Mouse (Mus musculus) left cerebral cortex, postnatal 25 days (tissue): ENCODE results near the gene Lpar5. TPM values are rescaled to one million over a fixed set of nuclear protein-coding genes. Genes with fewer than 3 reads are reported as not detected.

Source experiments
- DNase-seq, 2 experiments: peaks; one replicate each; pipeline ENCODE4 v3.0.0; 2022; ENCODE audit warnings: low spot score in 2 of 2, mixed read lengths in 1 of 2
- intact Hi-C: fragments of 180-260 bp; cut with DNase I; formaldehyde crosslinking; loops from one replicate; pipeline ENCODE4 v1.15.1; 2025
- microRNA-seq, 2 experiments: library from miRNA; unstranded; fragments of <30 nt; microRNA quantifications; one replicate each; pipeline ENCODE4 v1.2.0; 2022
- total RNA-seq, 2 experiments: library from RNA; stranded (reverse); gene quantifications; 2 replicates each; pipeline ENCODE4 v1.2.3; 2021

The Lpar5 gene
- total RNA-seq, 2 experiments from 2014 or later = 0.60 to 0.96 TPM

DNA sequence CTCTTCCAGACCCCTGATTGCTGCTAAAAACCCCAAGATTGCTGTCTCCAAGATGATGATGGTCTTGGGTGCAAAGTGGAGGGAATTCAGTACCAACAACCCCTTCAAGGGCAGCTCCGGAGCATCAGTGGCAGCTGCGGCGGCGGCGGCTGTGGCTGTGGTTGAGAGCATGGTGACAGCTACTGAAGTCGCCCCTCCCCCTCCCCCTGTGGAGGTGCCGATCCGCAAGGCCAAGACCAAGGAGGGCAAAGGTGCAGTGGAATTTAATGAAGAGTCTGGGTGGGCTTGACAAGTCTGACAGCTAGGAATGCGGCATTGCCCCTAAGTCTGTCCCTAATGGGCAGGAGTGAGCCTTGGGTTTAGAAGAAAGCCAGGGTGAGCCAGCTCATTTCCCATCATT lies 33.7 kb downstream of the Lpar5 start:
- no peak for DNase-seq
- intact Hi-C loops = no loop called here

DNA sequence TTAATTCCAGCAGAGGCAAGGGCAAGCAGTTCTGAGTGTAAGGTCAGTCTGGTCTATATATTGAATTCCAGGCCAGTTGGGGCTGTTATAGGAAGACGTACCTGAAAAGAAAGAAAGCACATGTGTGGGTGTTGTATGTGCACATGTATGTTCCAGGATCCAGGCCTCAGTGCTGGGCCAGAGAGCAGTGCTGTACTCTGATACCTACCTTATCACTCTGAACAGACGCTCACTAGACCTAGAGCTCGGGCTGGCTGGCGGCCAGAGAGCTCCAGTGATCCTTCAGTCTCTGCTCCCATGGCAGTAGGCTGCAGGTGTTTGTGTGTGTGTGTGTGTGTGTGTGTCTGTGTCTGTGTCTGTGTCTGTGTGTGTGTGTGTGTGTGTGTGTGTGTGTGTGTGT lies 36.5 kb downstream of the Lpar5 start:
- DNase-seq = no peak
- intact Hi-C loops = no loop called here

DNA sequence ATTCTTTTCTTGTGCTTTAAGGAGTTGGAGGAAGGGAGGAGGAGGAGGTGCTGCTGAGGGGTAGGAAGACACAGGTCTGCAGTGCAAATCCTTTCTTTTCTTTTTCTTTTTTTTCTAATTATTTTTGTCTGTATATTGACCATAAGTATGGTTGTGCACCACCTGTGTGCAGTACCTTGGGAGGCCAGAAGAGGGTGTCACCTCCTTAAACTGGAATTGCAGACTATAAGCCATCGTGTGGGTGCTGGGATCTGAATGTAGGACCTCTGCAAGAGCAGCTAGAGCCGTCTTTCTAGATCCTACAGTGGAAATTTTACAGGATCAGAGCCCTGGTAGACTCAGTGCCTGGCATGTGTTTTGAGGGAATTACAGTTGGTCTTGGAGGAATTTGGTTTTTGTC lies 40.0 kb downstream of the Lpar5 start:
- intact Hi-C loops = no loop called here
- no peak for DNase-seq

DNA sequence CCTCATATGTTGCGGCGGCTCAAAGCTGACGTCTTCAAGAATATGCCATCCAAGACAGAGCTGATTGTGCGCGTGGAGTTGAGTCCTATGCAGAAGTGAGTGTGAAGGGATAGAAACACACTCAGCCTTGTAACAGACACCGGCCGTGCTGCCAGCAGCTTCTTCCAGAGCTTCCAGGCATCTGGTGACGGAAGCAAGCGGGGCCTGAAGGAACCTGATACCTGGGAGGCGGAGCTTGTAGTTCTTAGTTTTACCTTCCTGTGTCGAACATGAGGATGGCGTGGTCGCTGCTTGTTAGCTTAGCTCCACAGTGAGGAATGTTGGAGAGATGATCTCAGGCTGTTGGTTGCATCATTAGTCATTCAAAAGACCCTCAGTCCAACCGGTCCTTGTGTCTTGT lies 41.7 kb downstream of the Lpar5 start:
- intact Hi-C loops = no loop called here
- DNase-seq = no peak

DNA sequence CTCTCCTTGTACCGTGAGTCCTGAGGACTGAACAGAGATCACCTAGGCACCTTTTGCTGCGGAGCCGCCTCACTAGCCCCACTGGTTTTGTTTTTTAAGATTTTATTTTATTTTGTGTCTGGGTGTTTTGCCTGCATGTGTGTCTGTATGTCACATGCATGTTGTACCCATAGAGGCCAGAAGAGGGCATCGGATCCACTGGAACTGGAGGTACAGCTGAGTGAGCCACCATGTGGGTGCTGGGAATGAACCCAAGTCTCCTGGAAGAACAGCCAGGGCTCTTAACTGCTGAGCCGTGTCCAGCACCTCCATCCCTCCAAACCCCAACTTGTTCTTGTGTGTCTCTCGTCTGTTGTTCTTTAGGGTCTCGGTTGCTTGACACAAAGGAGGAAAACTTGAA lies 43.2 kb downstream of the Lpar5 start:
- intact Hi-C loops = no loop called here

DNA sequence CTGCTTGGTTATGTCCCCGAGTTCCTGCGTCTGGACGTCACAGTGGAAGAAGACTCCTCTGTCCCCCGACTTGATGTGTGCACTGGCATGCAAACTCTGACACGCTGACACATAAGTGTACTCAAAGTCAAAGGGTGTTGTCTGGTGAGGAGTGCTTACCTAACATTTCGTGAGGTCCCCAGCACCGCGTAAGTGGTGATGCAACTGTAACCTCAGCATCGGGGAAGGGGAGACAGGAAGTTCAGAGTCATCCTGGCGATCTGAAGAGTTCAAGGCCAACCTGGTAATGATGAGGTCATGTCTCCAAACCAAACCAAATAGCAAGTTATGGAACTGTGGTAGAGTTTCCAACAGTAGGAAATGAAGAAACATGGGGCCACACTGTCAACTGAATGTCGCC lies 44.8 kb downstream of the Lpar5 start:
- intact Hi-C loops = loop anchor here (2.0 kb wide), 1 partner anchor 16 kb away; no protein-coding TSS in a partner anchor
- no peak for DNase-seq

More for the DNA sequence above, 43.2 kb downstream of the Lpar5 start:
- DNase-seq = peak in 1 of 2 experiments; percentile 55

DNA sequence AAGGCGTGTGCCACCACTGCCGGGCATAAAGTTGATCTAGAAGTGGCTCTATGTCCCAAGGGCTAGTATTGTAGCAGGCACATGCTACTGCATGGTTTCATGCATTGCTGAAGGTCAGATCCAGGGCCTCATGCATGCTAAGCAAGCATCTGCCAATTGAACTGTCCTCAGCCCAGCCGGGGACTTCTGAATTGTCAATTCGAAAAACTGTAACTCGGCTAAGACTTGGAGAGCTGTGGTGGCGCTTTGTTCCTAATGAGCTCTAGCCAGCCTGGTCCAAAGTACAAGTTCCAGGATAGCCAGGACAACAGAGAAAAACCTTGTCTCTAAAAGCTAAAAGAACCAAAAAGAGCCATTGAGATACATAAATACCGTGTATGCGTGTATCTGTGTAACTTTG lies 51.7 kb downstream of the Lpar5 start:
- no peak for DNase-seq
- intact Hi-C loops = no loop called here

DNA sequence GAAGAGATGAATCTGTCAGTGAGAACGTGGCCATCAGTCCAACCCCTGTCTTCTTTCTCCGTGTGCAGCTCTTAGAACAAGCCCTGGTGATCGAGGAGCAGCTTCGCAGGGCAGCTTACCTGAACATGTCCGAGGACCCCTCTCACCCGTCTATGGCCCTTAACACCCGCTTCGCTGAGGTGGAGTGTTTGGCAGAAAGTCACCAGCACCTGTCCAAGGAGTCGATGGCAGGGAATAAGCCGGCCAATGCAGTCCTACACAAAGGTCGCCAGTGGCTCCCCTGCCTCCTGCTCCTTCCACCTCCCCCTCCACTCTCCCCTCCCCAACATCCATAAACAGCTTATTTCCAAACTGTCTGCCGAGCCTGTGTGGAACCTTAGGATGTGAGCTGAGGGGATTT lies 61.0 kb downstream of the Lpar5 start:
- intact Hi-C loops = loop anchor here (2.0 kb wide), 1 partner anchor 16 kb away; no protein-coding TSS in a partner anchor
- no peak for DNase-seq

DNA sequence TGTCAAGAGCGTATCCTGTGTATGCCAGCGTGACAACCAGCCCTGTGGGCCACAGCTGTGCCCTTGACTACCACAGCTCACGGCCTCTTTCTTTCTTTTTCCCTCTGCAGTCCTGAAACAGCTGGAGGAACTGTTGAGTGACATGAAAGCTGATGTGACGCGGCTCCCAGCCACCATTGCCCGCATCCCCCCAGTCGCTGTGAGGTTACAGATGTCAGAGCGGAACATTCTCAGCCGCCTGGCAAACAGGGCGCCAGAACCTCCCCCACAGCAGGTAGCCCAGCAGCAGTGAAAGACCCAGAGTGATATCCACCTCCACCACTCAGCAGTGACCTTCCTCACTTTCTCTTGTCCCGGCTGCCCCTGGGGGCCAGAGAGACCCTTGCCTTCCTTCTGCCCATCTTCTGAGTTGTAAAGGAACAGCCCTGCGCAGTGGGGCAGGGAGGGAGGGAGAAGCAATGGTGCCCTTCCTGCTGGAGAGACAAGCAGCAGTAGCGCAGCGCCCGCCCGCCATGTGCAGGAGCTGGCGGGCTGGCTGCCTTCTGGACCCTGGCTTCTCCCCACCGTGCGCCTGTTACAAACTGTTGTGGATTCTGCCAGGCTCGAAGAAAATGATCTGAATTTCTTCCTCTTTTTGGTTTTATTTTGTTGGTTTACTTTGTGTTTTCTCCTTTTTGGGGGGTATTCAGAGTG lies 62.1 kb downstream of the Lpar5 start:
- intact Hi-C loops = loop anchor here (2.0 kb wide), 1 partner anchor 17 kb away; no protein-coding TSS in a partner anchor
- no peak for DNase-seq

DNA sequence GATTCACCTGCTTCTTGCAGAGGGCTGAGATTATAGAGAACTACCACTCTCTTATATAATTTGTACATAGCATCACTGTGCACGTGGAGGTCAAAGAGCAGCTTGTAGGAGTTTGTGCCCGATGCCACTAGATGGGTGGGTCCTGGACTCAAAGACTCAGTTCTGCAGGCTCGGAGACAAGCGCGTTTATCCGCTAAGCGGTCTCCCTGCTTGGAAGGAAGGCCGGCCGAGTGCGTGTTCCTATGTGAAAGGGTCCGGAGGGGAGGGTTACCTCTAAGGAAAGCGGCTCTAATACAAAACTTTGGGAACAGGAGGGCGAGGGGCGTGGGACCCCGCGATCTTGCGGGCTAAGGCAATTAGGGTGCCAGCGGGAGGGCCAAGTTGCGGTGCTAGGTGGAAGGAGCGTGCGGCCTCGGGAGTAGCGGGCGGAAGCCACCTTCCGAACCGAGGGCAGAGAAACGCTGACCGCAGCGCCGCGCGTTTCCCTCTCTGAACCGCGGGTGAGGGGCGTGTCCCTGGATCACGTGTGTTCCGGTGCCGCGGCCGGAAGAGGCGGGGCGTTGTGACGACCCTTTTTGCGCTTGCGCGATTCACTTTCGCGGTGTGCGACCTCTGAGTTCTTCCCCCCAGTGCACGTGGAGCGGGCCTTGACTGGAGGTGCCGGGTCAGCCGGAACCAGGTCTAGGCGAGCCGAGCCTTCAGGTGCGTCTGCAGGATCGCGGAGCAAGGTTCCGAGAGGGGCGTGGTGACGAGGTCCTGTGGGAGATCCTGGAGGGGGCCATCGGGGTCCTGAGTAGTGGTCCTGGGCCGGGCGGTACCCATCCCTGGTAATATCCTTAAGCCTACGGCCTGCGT lies 63.8 kb downstream of the Lpar5 start, which contains the start of gene Nop2:
Gene Nop2 (plus strand): TSS at position 608 of the 855 bp plus-strand sequence.
- peak; percentile 78 to 85 for DNase-seq
- intact Hi-C loops = no loop called here

Small RNA genes lying within 50 kb of the gene (microRNA-seq; reads per million reads assigned to microRNA genes)
- gene Mir7045 = 2.5 to 5.4 reads per million in 2 experiments

Other genes with a start within 250 kb of the Lpar5 start
- 100 to 1,000 TPM; 176 to 177 TPM for gene Usp5, start 238.4 kb upstream of the Lpar5 start, total RNA-seq
- 1 to 10 TPM in 1 of 2 experiments, under 1 TPM in 1; 0.50 to 1.1 TPM for gene Cdca3, start 238.4 kb upstream of the Lpar5 start, total RNA-seq
- under 1 TPM in 1 of 2 experiments, not detected in 1; 0.18 TPM for gene Gnb3, start 227.6 kb upstream of the Lpar5 start, total RNA-seq
- gene P3h3, start 210.2 kb upstream of the Lpar5 start, total RNA-seq = 10 to 100 TPM; 21.9 to 25.7 TPM
- 100 to 1,000 TPM; 207 to 229 TPM for gene Gpr162, start 203.9 kb upstream of the Lpar5 start, total RNA-seq
- 1 to 10 TPM; 2.8 to 8.7 TPM for gene Cd4, start 179.7 kb upstream of the Lpar5 start, total RNA-seq
- 1 to 10 TPM; 2.9 to 3.6 TPM for gene Lag3, start 156.2 kb upstream of the Lpar5 start, total RNA-seq
- 1,000 to 10,000 TPM in 1 of 2 experiments, 100 to 1,000 TPM in 1; 954 to 1,041 TPM for gene Ptms, start 147.8 kb upstream of the Lpar5 start, total RNA-seq
- gene Mlf2, start 136.5 kb upstream of the Lpar5 start, total RNA-seq = 100 to 1,000 TPM; 648 to 675 TPM
- gene Cops7a, start 102.4 kb upstream of the Lpar5 start, total RNA-seq = 100 to 1,000 TPM; 149 to 163 TPM
- 100 to 1,000 TPM; 169 to 181 TPM for gene Pianp, start 71.2 kb upstream of the Lpar5 start, total RNA-seq
- 10 to 100 TPM; 38.4 to 44.1 TPM for gene Zfp384, start 58.8 kb upstream of the Lpar5 start, total RNA-seq
- gene Ing4, start 28.2 kb upstream of the Lpar5 start, total RNA-seq = 10 to 100 TPM; 54.0 to 62.1 TPM
- gene Acrbp, start 18.2 kb upstream of the Lpar5 start, total RNA-seq = 10 to 100 TPM in 1 of 2 experiments, 1 to 10 TPM in 1; 8.4 to 12.3 TPM
- 100 to 1,000 TPM; 154 to 161 TPM for gene Chd4, start 28.1 kb downstream of the Lpar5 start, total RNA-seq
- gene Nop2, start 64.0 kb downstream of the Lpar5 start, total RNA-seq = 10 to 100 TPM; 27.1 to 28.0 TPM
- gene Iffo1, start 77.3 kb downstream of the Lpar5 start, total RNA-seq = 10 to 100 TPM; 52.7 to 63.0 TPM
- 1,000 to 10,000 TPM; 2,469 to 2,584 TPM for gene Gapdh, start 98.5 kb downstream of the Lpar5 start, total RNA-seq
- gene Ncapd2, start 123.8 kb downstream of the Lpar5 start, total RNA-seq = 10 to 100 TPM; 18.9 to 25.6 TPM
- gene Mrpl51, start 123.9 kb downstream of the Lpar5 start, total RNA-seq = 10 to 100 TPM; 70.4 to 73.6 TPM
- 10 to 100 TPM; 87.8 to 97.9 TPM for gene Vamp1, start 147.6 kb downstream of the Lpar5 start, total RNA-seq
- gene Tapbpl, start 163.9 kb downstream of the Lpar5 start, total RNA-seq = 1 to 10 TPM; 3.5 to 4.0 TPM
- gene Cd27, start 169.1 kb downstream of the Lpar5 start, total RNA-seq = not detected
- not detected for gene Tuba3a, start 218.1 kb downstream of the Lpar5 start, total RNA-seq
- gene Ltbr, start 246.0 kb downstream of the Lpar5 start, total RNA-seq = 1 to 10 TPM; 8.1 to 9.9 TPM